Mouse (Mus musculus): ENCODE results near the gene Uggt1. TPM values are rescaled to one million over a fixed set of nuclear protein-coding genes. Genes with fewer than 3 reads are reported as not detected.
A peak's percentile ranks its signal among the peaks of the same experiment; 100 is the strongest.

The Uggt1 gene
- polyA plus RNA-seq, 1 experiment from 2014 or later: 64.1 TPM

GRCm38 (mm10) chr1:36270666-36271065, 26.1 kb upstream of the Uggt1 start:
- Histone ChIP-seq H3K4me1 (no peaks in the 10 kb centered on the region), H3K27ac (replicated peaks) (no peak overlapping the region), H3K4me3 (no peak overlapping the region), H3K4me2 (replicated peaks) (no peak overlapping the region), H3K9me3 (no peaks in the 10 kb centered on the region), H3K36me3 (no peaks in the 10 kb centered on the region), H3K9ac (replicated peaks) (no peak overlapping the region), H3K27me3 (peaks cover 31% of the 10 kb centered on the region)
- 56% methylated on average over 3 of the region's 3 CpGs for WGBS
- no peak for ATAC-seq (ENCODE audit: low FRiP score, low read depth)

DNA sequence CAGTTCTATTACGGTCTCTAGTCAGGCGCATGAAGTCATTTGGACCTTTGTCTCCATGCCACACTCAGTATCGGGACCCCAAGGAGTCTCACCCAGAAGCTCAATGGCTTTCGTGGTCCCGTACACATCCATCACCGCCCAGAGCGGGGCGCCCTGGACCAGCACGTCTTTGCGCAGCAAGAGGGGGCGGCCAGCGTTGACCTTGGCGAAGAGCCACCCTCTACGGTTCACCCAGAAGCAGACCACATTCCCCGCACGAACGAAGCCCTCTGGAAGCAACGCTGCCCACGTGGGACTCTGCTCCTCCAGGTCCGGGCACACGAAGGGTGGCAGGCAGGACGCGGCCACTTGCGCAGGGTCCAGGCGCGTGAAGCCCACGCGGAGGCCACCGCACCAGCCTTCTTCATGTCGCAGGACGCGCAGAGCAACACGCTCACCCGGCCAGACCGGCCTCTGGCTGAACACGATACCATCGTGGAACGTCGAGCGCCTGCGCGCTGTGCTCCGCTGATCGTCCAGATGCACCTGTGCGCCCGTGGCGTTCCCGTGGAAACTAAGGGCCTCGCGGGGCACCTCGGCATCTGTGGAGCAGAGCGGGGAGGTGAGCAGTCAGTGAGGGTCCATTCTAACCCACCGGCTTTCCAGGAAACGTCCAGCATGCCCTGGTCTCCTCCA, 24.7 kb upstream of the Uggt1 start:
- no peak for ATAC-seq (ENCODE audit: low FRiP score, low read depth)
- no peaks in the 10 kb centered on the region for H3K4me1 ChIP-seq
- 0 out of 2 replicates have a peak overlapping the region, but pooled peaks have one; percentile 12 for H3K4me3 ChIP-seq
- no peak overlapping the region for H3K9ac ChIP-seq (replicated peaks)
- H3K9me3 ChIP-seq: no peaks in the 10 kb centered on the region
- H3K36me3 ChIP-seq: no peaks in the 10 kb centered on the region
- H3K27ac ChIP-seq (replicated peaks): no peak overlapping the region
- WGBS: 52% methylated on average over 54 of the region's 54 CpGs
- peaks cover 31% of the 10 kb centered on the region for H3K27me3 ChIP-seq
- peak overlapping the region; percentile 24 for H3K4me2 ChIP-seq (replicated peaks)

DNA sequence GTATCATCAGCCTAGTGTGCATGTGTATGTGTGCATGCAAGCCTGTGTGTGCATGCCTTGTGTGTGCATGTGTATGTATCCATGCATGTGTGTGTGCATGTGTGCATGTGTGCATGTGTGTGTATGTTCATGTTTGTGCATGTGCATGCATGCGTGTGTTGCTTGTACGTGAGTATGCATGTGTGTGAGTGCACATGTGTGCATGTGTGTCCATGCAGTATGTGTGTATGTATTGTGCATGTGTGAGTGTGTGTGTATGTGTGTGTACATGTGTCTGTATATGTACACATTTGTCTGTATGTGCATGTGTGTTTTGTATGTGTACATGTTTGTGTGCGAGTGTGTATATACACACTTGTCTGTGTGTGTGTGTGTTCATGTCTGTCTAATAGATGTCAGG, 23.1 kb upstream of the Uggt1 start:
- no peaks in the 10 kb centered on the region for H3K4me1 ChIP-seq
- no peaks in the 10 kb centered on the region for H3K9me3 ChIP-seq
- H3K36me3 ChIP-seq: no peaks in the 10 kb centered on the region
- WGBS: 98% methylated on average over 3 of the region's 3 CpGs
- no peak overlapping the region for H3K4me2 ChIP-seq (replicated peaks)
- no peak overlapping the region for H3K9ac ChIP-seq (replicated peaks)
- ATAC-seq (ENCODE audit: low FRiP score, low read depth): no peak
- H3K27me3 ChIP-seq: peaks cover 31% of the 10 kb centered on the region
- no peak overlapping the region for H3K4me3 ChIP-seq
- H3K27ac ChIP-seq (replicated peaks): no peak overlapping the region

DNA sequence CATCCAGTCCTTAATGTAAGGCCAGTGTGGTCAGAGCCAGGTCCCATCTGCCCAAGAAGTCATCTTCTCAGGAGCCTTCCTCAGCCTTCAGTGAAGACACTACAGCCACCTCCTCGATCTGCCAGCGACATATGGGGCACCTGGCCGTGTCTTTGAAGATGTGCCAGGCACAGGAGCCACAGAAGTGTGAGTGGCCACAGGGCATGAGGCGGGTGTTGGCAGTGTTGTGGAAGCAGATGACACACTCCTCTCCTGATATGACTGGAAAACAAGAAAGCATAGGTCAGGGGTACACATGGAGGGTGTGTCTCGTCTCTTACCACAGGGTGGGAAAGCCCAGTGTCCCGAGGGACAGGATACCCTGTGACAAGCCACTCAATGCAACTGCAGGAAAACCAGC, 21.8 kb upstream of the Uggt1 start:
- no peak for ATAC-seq (ENCODE audit: low FRiP score, low read depth)
- H3K36me3 ChIP-seq: no peaks in the 10 kb centered on the region
- H3K4me1 ChIP-seq: no peaks in the 10 kb centered on the region
- H3K4me2 ChIP-seq (replicated peaks): no peak overlapping the region
- H3K9me3 ChIP-seq: no peaks in the 10 kb centered on the region
- no peak overlapping the region for H3K4me3 ChIP-seq
- no peak overlapping the region for H3K27ac ChIP-seq (replicated peaks)
- H3K27me3 ChIP-seq: peaks cover 29% of the 10 kb centered on the region
- 85% methylated on average over 6 of the region's 6 CpGs for WGBS
- H3K9ac ChIP-seq (replicated peaks): no peak overlapping the region

- no peaks in the 10 kb centered on the region for H3K9me3 ChIP-seq
- peaks cover 6% of the 10 kb centered on the region for H3K27me3 ChIP-seq
- 80% methylated on average over 13 of the region's 13 CpGs for WGBS
- H3K4me3 ChIP-seq: no peak overlapping the region
- no peak overlapping the region for H3K9ac ChIP-seq (replicated peaks)
- ATAC-seq (ENCODE audit: low FRiP score, low read depth): no peak
- no peaks in the 10 kb centered on the region for H3K36me3 ChIP-seq
- no peak overlapping the region for H3K4me2 ChIP-seq (replicated peaks)
- H3K27ac ChIP-seq (replicated peaks): no peak overlapping the region
- no peaks in the 10 kb centered on the region for H3K4me1 ChIP-seq
These were observed 19.4 kb upstream of the Uggt1 start for GRCm38 (mm10) chr1:36263833-36264488.

DNA sequence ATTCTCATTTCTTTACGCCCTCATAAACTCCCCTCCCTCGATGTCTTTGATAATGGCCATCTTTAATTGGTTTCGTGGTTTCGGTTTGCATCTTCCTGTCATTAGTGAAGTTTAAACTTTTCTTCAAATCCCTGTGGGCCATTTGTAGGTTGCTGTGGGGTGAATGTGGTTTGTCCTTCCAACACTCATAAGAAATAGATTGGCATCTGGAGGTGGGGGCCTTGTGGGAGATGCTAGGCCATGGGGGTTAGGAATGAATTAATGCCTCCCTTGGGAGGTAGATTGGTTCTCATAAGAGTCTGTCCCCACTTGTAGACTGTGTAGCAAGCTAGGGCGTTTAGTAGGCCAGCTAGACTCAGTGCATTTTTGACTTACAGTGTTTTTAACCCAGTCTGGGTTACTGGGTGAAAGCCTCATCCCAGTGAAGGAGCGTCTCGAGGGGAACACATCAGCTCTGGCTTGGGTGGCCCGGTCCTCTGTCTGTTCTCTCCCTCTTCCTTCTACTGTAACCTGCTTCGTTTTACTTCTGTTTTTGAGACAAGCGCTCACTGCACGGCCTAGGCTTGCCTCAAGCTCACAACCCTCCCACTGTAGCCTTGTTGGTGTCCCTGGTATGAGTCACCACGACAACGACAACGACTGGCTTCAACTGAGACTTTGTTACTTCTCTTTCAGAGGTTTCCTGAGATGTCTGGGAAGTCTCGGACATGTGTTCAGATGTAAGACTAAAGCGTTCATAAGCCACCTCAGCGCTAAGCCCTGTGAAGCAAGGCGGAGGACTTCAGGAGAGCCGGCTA, 17.4 kb upstream of the Uggt1 start:
- peaks cover 5% of the 10 kb centered on the region; the same call in 1 of the 2 replicates for H3K27me3 ChIP-seq
- no peak overlapping the region for H3K9ac ChIP-seq (replicated peaks)
- no peaks in the 10 kb centered on the region for H3K36me3 ChIP-seq
- no peak overlapping the region for H3K4me2 ChIP-seq (replicated peaks)
- no peak for ATAC-seq (ENCODE audit: low FRiP score, low read depth)
- H3K27ac ChIP-seq (replicated peaks): no peak overlapping the region
- no peaks in the 10 kb centered on the region for H3K9me3 ChIP-seq
- WGBS: 87% methylated on average over 19 of the region's 19 CpGs
- H3K4me1 ChIP-seq: no peaks in the 10 kb centered on the region
- no peak overlapping the region for H3K4me3 ChIP-seq

GRCm38 (mm10) chr1:36260418-36260817, 15.9 kb upstream of the Uggt1 start:
- 94% methylated on average over 1 of the region's 1 CpGs for WGBS

DNA sequence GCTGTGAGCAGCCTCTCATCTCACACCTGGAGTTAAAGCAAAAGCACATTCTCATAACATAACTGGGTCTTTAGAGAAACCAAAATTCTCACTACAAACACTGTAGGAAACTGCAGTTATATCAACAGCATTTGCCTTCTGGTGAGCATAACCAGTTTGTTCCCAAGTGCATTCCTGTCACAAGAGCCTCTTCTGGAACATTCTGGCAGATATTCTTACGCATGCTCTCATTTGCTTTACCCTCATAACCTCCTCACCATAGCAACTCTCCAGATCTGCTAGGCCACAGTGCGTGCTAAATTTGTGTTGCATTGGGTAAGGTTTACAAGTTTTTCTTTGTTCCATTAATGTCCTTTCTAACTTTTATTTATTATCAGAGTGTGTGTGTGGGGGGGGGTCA, 14.8 kb upstream of the Uggt1 start:
- Histone ChIP-seq H3K9ac (replicated peaks) (no peak overlapping the region), H3K4me3 (no peak overlapping the region), H3K27ac (replicated peaks) (no peak overlapping the region), H3K27me3 (peaks cover 24% of the 10 kb centered on the region), H3K9me3 (peaks cover 5% of the 10 kb centered on the region; the same call in 1 of the 2 replicates), H3K36me3 (no peaks in the 10 kb centered on the region), H3K4me1 (peaks cover 9% of the 10 kb centered on the region), H3K4me2 (replicated peaks) (no peak overlapping the region)
- 95% methylated on average over 2 of the region's 2 CpGs for WGBS
- no peak for ATAC-seq (ENCODE audit: low FRiP score, low read depth)

More at GRCm38 (mm10) chr1:36260418-36260817, 15.9 kb upstream of the Uggt1 start:
- Histone ChIP-seq H3K27ac (replicated peaks) (no peak overlapping the region), H3K4me1 (no peaks in the 10 kb centered on the region; the same call in 1 of the 2 replicates), H3K4me2 (replicated peaks) (no peak overlapping the region), H3K4me3 (no peak overlapping the region), H3K27me3 (peaks cover 18% of the 10 kb centered on the region), H3K36me3 (no peaks in the 10 kb centered on the region), H3K9me3 (peaks cover 5% of the 10 kb centered on the region; the same call in 1 of the 2 replicates), H3K9ac (replicated peaks) (no peak overlapping the region)
- ATAC-seq (ENCODE audit: low FRiP score, low read depth): no peak

- ATAC-seq (ENCODE audit: low FRiP score, low read depth): no peak
- 78% methylated on average over 2 of the region's 2 CpGs for WGBS
- no peaks in the 10 kb centered on the region for H3K36me3 ChIP-seq
- H3K27ac ChIP-seq (replicated peaks): no peak overlapping the region
- no peak overlapping the region for H3K4me3 ChIP-seq
- H3K9me3 ChIP-seq: peaks cover 5% of the 10 kb centered on the region; the same call in 1 of the 2 replicates
- peaks cover 9% of the 10 kb centered on the region for H3K4me1 ChIP-seq
- peaks cover 24% of the 10 kb centered on the region for H3K27me3 ChIP-seq
- H3K9ac ChIP-seq (replicated peaks): no peak overlapping the region
- no peak overlapping the region for H3K4me2 ChIP-seq (replicated peaks)
These were observed 14.1 kb upstream of the Uggt1 start for GRCm38 (mm10) chr1:36258631-36259030.

GRCm38 (mm10) chr1:36257276-36257675, 12.8 kb upstream of the Uggt1 start:
- no peak for ATAC-seq (ENCODE audit: low FRiP score, low read depth)
- WGBS: 87% methylated on average over 8 of the region's 8 CpGs
- no peak overlapping the region for H3K27ac ChIP-seq (replicated peaks)
- H3K4me2 ChIP-seq (replicated peaks): no peak overlapping the region
- peaks cover 27% of the 10 kb centered on the region for H3K27me3 ChIP-seq
- H3K9ac ChIP-seq (replicated peaks): no peak overlapping the region
- H3K4me1 ChIP-seq: peaks cover 9% of the 10 kb centered on the region
- H3K9me3 ChIP-seq: peaks cover 5% of the 10 kb centered on the region; the same call in 1 of the 2 replicates
- H3K4me3 ChIP-seq: no peak overlapping the region
- no peaks in the 10 kb centered on the region for H3K36me3 ChIP-seq

GRCm38 (mm10) chr1:36255871-36256640, 11.5 kb upstream of the Uggt1 start:
- no peaks in the 10 kb centered on the region for H3K36me3 ChIP-seq
- peaks cover 16% of the 10 kb centered on the region for H3K4me1 ChIP-seq
- H3K4me2 ChIP-seq (replicated peaks): peak overlapping the region; percentile 32
- ATAC-seq (ENCODE audit: low FRiP score, low read depth): no peak
- no peak overlapping the region for H3K27ac ChIP-seq (replicated peaks)
- peaks cover 5% of the 10 kb centered on the region; the same call in 1 of the 2 replicates for H3K9me3 ChIP-seq
- peaks cover 27% of the 10 kb centered on the region for H3K27me3 ChIP-seq
- 0 out of 2 replicates have a peak overlapping the region, but pooled peaks have one; percentile 9 for H3K4me3 ChIP-seq
- WGBS: 25% methylated on average over 20 of the region's 20 CpGs
- no peak overlapping the region for H3K9ac ChIP-seq (replicated peaks)
